21 mouse cellular contexts compared by ENCODE assay signal in genomic region chr1:16760951-16761350, GRCm38 (mm10).
DNase-seq lines count a peak whose midpoint lies in the region; ATAC-seq and TF ChIP-seq lines count a peak whose summit lies in the region.
"Had no signal": no experiment of that assay in that cellular context is flagged by ENCODE, and none has a peak within 500 bp of the region (broad histone marks: within the 10 kb centered on the region; RNA-seq: fewer than 3 reads in every experiment).

No protein-coding gene starts in this region.

- 91% methylated on average over 1 of the region's 1 CpGs for WGBS in limb, embryonic 11.5 days
- 97% methylated on average over 1 of the region's 1 CpGs for WGBS in limb, embryonic 10.5 days

- H3K4me2 ChIP-seq in limb, embryonic 11.5 days (ENCODE audit: low read depth, severe bottlenecking), result no peak overlapping the region
- H3K4me2 ChIP-seq: embryonic facial prominence, embryonic 13.5 days; embryonic facial prominence, embryonic 15.5 days; forebrain, embryonic 12.5 days had no signal

- TF ChIP-seq CTCF in layer of hippocampus, adult 2 months (conservative IDR thresholded peaks at IDR 0.05), result no peak

- no peaks in the 10 kb centered on the region; the same call in 1 of the 2 replicates for H3K9me3 ChIP-seq in limb, embryonic 11.5 days (ENCODE audit: control insufficient read depth, low read length)
- H3K9me3 ChIP-seq in limb, embryonic 10.5 days (replicated peaks), result no peaks in the 10 kb centered on the region
- H3K9me3 ChIP-seq: embryonic facial prominence, embryonic 13.5 days; embryonic facial prominence, embryonic 15.5 days; forebrain, embryonic 12.5 days had no signal

- ATAC-seq in limb, embryonic 11.5 days (ENCODE audit: insufficient number of reproducible peaks, low FRiP score, low TSS enrichment, low read depth), result no peak
- ATAC-seq: forebrain, embryonic 14.5 days; forebrain, embryonic 16.5 days had no signal

- no peaks in the 10 kb centered on the region for H3K36me3 ChIP-seq in limb, embryonic 11.5 days (ENCODE audit: control insufficient read depth, insufficient read depth, low read length)
- H3K36me3 ChIP-seq in limb, embryonic 10.5 days, result no peaks in the 10 kb centered on the region
- H3K36me3 ChIP-seq: embryonic facial prominence, embryonic 13.5 days; embryonic facial prominence, embryonic 15.5 days; forebrain, embryonic 10.5 days; forebrain, embryonic 12.5 days had no signal

- H3K27me3 ChIP-seq in limb, embryonic 11.5 days (ENCODE audit: control insufficient read depth, insufficient read depth, low read length), result no peaks in the 10 kb centered on the region
- no peaks in the 10 kb centered on the region for H3K27me3 ChIP-seq in limb, embryonic 10.5 days (ENCODE audit: low read depth, poor library complexity, severe bottlenecking)
- H3K27me3 ChIP-seq: embryonic facial prominence, embryonic 13.5 days; embryonic facial prominence, embryonic 15.5 days; forebrain, embryonic 12.5 days had no signal

- no peak for DNase-seq in layer of hippocampus, adult 2 months (ENCODE audit: low spot score in 2 of 2)
- no peak for DNase-seq in layer of hippocampus, adult 9-10 months (ENCODE audit: low spot score)
- peak; percentile 13 for DNase-seq in limb, embryonic 11.5 days (ENCODE audit: low spot score)
- no peak for DNase-seq in limb, embryonic 10.5 days (ENCODE audit: low spot score)
- DNase-seq: adrenal gland, adult 2 months; adrenal gland, postnatal 10 days; adrenal gland, postnatal 25 days; cerebellum, adult 11 months; cerebellum, adult 18-20 months; cerebellum, adult 8-10 months; cerebellum, adult 9-11 months; cerebellum, postnatal 14 days; cerebellum, postnatal 36 days; embryo, embryonic 11 days had no signal

- no peaks in the 10 kb centered on the region for H3K4me1 ChIP-seq in limb, embryonic 11.5 days (ENCODE audit: control insufficient read depth, insufficient read depth, low read length)
- H3K4me1 ChIP-seq in limb, embryonic 10.5 days, result no peaks in the 10 kb centered on the region
- H3K4me1 ChIP-seq: embryonic facial prominence, embryonic 13.5 days; embryonic facial prominence, embryonic 15.5 days; forebrain, embryonic 10.5 days; forebrain, embryonic 12.5 days had no signal

- peak overlapping the region; percentile 79 for H3K27ac ChIP-seq in layer of hippocampus, adult 2 months
- no peak overlapping the region for H3K27ac ChIP-seq in limb, embryonic 11.5 days (replicated peaks; ENCODE audit: low read depth, low read length)
- no peak overlapping the region for H3K27ac ChIP-seq in limb, embryonic 10.5 days
- H3K27ac ChIP-seq: embryonic facial prominence, embryonic 13.5 days; embryonic facial prominence, embryonic 15.5 days; forebrain, embryonic 10.5 days; forebrain, embryonic 12.5 days had no signal

- no peak overlapping the region for H3K4me3 ChIP-seq in layer of hippocampus, adult 2 months
- no peak overlapping the region for H3K4me3 ChIP-seq in limb, embryonic 11.5 days (ENCODE audit: low read depth, low read length)
- no peak overlapping the region for H3K4me3 ChIP-seq in limb, embryonic 10.5 days
- H3K4me3 ChIP-seq: embryonic facial prominence, embryonic 13.5 days; embryonic facial prominence, embryonic 15.5 days; erythroblast, embryonic 14.5 days; forebrain, embryonic 10.5 days; forebrain, embryonic 12.5 days had no signal

- H3K9ac ChIP-seq in limb, embryonic 11.5 days (ENCODE audit: low read length), result no peak overlapping the region
- H3K9ac ChIP-seq: embryonic facial prominence, embryonic 13.5 days; embryonic facial prominence, embryonic 15.5 days; forebrain, embryonic 12.5 days had no signal
